ENCODE assay signal across 8 mouse cellular contexts in the genomic region with DNA sequence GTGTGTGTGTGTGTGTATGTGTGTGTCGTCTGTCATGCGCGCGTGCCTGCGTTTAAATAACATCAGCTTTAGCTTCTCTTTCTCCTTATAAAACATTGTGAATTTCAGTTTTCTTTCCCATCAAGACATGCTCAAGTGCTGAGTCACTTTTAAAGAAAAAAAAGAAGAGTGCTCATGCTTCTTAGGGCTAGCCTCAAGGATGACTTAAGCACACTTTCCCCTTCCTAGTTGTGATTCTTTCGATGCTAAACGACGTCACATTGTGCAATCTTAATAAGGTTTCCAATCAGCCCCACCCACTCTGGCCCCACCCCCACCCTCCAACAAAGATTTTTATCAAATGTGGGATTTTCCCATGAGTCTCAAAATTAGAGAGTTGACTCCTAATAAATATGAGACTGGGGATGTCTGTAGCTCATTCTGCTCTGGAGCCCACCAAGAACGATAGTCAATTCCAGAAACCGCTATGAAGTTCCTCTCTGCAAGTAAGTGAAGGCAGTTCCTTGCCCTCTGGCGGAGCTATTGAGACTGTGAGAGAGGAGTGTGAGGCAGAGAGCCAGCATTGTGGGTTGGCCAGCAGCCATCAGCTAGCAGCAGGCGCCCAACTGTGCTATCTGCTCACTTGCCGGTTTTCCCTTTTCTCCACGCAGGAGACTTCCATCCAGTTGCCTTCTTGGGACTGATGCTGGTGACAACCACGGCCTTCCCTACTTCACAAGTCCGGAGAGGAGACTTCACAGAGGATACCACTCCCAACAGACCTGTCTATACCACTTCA. TPM values are rescaled to one million over a fixed set of nuclear protein-coding genes. Genes with fewer than 3 reads are reported as not detected.
DNase-seq lines count a peak whose midpoint lies in the region; ATAC-seq and TF ChIP-seq lines count a peak whose summit lies in the region.

A gene (plus strand): TSS at position 389 of the 778 bp plus-strand sequence.

- H3K27me3 ChIP-seq in C2C12 (ENCODE audit: control insufficient read depth, insufficient read depth, insufficient read length): no peaks in the 10 kb centered on the region

- no peak within 1 kb of the TSS for H3ac ChIP-seq in C2C12 (ENCODE audit: control insufficient read depth, insufficient read length, low read depth)

- H3K79me2 ChIP-seq in C2C12 (ENCODE audit: control insufficient read depth, insufficient read depth): no peaks in the 10 kb centered on the region

- no peaks in the 10 kb centered on the region for H3K79me3 ChIP-seq in C2C12 (ENCODE audit: low read depth)

- no peaks in the 10 kb centered on the region for H3K36me3 ChIP-seq in C2C12 (ENCODE audit: control insufficient read depth, insufficient read depth)

- peak; percentile 94 for ATAC-seq in common myeloid progenitor, adult 5-6 weeks (replicated peaks; ENCODE audit: low read depth, poor library complexity, severe bottlenecking)

- peak; percentile 4 for TF ChIP-seq CTCF in C2C12 (IDR thresholded peaks at IDR 0.05; ENCODE audit: control insufficient read depth, insufficient read depth, insufficient read length)

- peak; percentile 96 for DNase-seq in adipocyte (ENCODE audit: low spot score)
- peak; percentile 93 for DNase-seq in heart, adult 8-10 months (ENCODE audit: low spot score)
- DNase-seq in kidney, postnatal 14 days: peak; percentile 88
- DNase-seq in lung, adult 18-20 months: peak; percentile 88 to 89
- peak; percentile 93 to 95 for DNase-seq in right cerebral cortex, postnatal 10 days (ENCODE audit: low spot score in 2 of 2)
- peak; percentile 70 to 88 for DNase-seq in urinary bladder, postnatal 36 days (ENCODE audit: low spot score in 2 of 2)

- H3K4me3 ChIP-seq in C2C12 (ENCODE audit: insufficient read depth, poor library complexity, severe bottlenecking): no peak within 1 kb of the TSS

TF ChIP-seq in C2C12, 6 proteins besides CTCF, POLR2A, EP300 and RAD21:
- TF ChIP-seq MYOG (IDR thresholded peaks at IDR 0.05; ENCODE audit: control insufficient read depth, extremely low read depth, insufficient read length) (no peak), CEBPB (IDR thresholded peaks at IDR 0.05; ENCODE audit: low read depth) (peak; percentile 74), MYOD1 (IDR thresholded peaks at IDR 0.05; ENCODE audit: control insufficient read depth, insufficient read length, low read depth) (no peak)

RNA-seq across cellular contexts. Expression of the gene that starts here (rescaled TPM):
- 0.13 TPM for polyA plus RNA-seq in C2C12 (2012; fragmentation: generic; extraction: Trizol)
- total RNA-seq in common myeloid progenitor, adult 5-6 weeks (2017): 0.19 and 2.3 TPM in 2 replicates
- total RNA-seq in heart, adult 8-10 months (2022): 1 to 10 TPM in 1 of 4 experiments, not detected in 3; 1.5 TPM
